Mouse (Mus musculus) heart, embryonic 16.5 days (tissue): ENCODE data around the gene Ttc7. TPM values are rescaled to one million over a fixed set of nuclear protein-coding genes. Genes with fewer than 3 reads are reported as not detected.

Source experiments
- ATAC-seq: fragments of 200-750 bp; cut with Nextera tagmentation; replicated peaks from 2 replicates; pipeline ENCODE4 v1.8.0; 2017; ENCODE audit warnings: moderate number of reproducible peaks; ENCODE audit not compliant: insufficient read depth, low FRiP score; ENCODE audit errors: extremely low read depth
- H3K27ac ChIP-seq: fragments of 300-500 bp; sonication (generic); 2 replicates; pipeline ENCODE4 v1.5.1; 2014; ENCODE audit warnings: mild to moderate bottlenecking, low read length, control low read depth, moderate library complexity
- H3K27me3 ChIP-seq: fragments of 300-500 bp; sonication (generic); 2 replicates; pipeline ENCODE4 v1.6.1; 2014; ENCODE audit warnings: low read length, mixed read lengths; ENCODE audit not compliant: control insufficient read depth, insufficient read depth
- H3K36me3 ChIP-seq: fragments of 300-500 bp; sonication (generic); 2 replicates; pipeline ENCODE4 v1.6.1; 2014; ENCODE audit not compliant: control insufficient read depth, insufficient read depth
- H3K4me1 ChIP-seq: fragments of 300-500 bp; sonication (generic); 2 replicates; pipeline ENCODE4 v1.6.1; 2014; ENCODE audit warnings: low read length, mixed read lengths; ENCODE audit not compliant: control insufficient read depth, insufficient read depth
- H3K4me2 ChIP-seq: fragments of 300-500 bp; sonication (generic); 2 replicates; pipeline ENCODE4 v1.6.1; 2014; ENCODE audit warnings: low read depth, mild to moderate bottlenecking, control low read depth, low read length
- H3K4me3 ChIP-seq: fragments of 300-500 bp; sonication (generic); 2 replicates; pipeline ENCODE4 v1.5.1; 2014; ENCODE audit warnings: mild to moderate bottlenecking, control low read depth, low read length
- H3K9ac ChIP-seq: fragments of 300-500 bp; sonication (generic); 2 replicates; pipeline ENCODE4 v1.6.1; 2014; ENCODE audit warnings: low read length, control low read depth
- H3K9me3 ChIP-seq: fragments of 300-500 bp; sonication (generic); replicated peaks from 2 replicates; pipeline ENCODE4 v1.6.1; 2016; ENCODE audit warnings: low read length; ENCODE audit not compliant: control insufficient read depth
- WGBS: fragments of 180-500 bp; shearing (Covaris S2); extraction: QIAGEN DNeasy Blood & Tissue Kit; methylation state at CpG from one replicate; pipeline ENCODE4 v1.1.7; 2014; 5-methylcytosine and 5-hydroxymethylcytosine counted together
- polyA plus RNA-seq: library from polyadenylated mRNA; unstranded; fragments of >200 nt; fragmentation: Nextera tagmentation; extraction: Ambion mirVana; gene quantifications from 2 replicates; pipeline ENCODE4 v1.2.1, GENCODE M21; 2015

Ttc7 gene
- polyA plus RNA-seq: 3.9 and 6.2 TPM in 2 replicates

DNA sequence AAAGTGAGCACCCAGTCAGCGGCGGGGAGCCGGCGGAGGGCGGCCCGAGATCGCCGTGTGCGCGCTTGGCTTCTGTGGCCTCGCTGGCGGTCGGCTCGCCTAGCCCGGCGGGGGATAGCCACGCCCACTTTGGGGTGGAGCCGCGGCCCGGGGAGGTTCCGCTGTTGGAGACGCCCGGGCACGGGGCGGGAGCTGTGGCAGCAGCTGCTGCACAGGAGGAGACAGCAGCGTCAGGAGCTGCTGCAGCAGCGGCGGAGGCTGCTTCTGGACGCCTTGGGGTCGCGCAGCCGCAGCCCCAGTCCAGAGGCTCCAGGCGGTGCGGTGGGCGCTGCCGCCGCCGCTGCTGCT lies at the start of gene Ttc7:
Gene Ttc7 (plus strand): TSS at position 181 of the 348 bp plus-strand sequence.
- H3K27ac ChIP-seq: peak within 1 kb of the TSS; percentile 79
- H3K4me3 ChIP-seq: peak within 1 kb of the TSS; percentile 64
- peak within 1 kb of the TSS; percentile 100 for H3K4me2 ChIP-seq
- no peaks in the 10 kb centered on the region for H3K36me3 ChIP-seq
- peak within 1 kb of the TSS; percentile 79 for H3K9ac ChIP-seq
- under 1% methylated on average over 34 of the region's 38 CpGs for WGBS
- ATAC-seq: peak; percentile 96
- H3K9me3 ChIP-seq: no peaks in the 10 kb centered on the region
- peaks cover 14% of the 10 kb centered on the region for H3K27me3 ChIP-seq
- peaks cover 9% of the 10 kb centered on the region; the same call in 1 of the 2 replicates for H3K4me1 ChIP-seq

DNA sequence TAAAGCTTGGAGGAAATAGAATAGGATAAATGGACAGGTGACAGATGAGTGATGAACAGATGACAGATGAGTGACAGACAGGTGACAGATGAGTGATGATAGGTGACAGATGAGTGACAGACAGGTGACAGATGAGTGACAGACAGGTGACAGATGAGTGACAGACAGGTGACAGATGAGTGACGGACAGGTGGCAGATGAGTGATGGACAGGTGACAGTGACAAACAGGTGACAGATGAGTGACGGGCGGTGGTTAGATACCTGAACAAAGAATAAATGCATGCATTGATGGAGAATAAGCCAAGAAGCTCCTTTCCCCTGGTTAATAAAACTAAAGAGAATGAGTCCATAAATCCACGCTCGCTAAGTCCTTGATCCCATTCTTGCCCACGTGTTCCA lies 47.7 kb upstream of the Ttc7 start:
- WGBS: 89% methylated on average over 6 of the region's 6 CpGs
- H3K4me3 ChIP-seq: no peak overlapping the region
- peaks cover 7% of the 10 kb centered on the region for H3K4me1 ChIP-seq
- no peak overlapping the region for H3K4me2 ChIP-seq
- no peak overlapping the region for H3K27ac ChIP-seq
- H3K9ac ChIP-seq: no peak overlapping the region
- no peak for ATAC-seq
- H3K36me3 ChIP-seq: no peaks in the 10 kb centered on the region
- peaks cover 5% of the 10 kb centered on the region; the same call in 1 of the 2 replicates for H3K9me3 ChIP-seq
- H3K27me3 ChIP-seq: no peaks in the 10 kb centered on the region

DNA sequence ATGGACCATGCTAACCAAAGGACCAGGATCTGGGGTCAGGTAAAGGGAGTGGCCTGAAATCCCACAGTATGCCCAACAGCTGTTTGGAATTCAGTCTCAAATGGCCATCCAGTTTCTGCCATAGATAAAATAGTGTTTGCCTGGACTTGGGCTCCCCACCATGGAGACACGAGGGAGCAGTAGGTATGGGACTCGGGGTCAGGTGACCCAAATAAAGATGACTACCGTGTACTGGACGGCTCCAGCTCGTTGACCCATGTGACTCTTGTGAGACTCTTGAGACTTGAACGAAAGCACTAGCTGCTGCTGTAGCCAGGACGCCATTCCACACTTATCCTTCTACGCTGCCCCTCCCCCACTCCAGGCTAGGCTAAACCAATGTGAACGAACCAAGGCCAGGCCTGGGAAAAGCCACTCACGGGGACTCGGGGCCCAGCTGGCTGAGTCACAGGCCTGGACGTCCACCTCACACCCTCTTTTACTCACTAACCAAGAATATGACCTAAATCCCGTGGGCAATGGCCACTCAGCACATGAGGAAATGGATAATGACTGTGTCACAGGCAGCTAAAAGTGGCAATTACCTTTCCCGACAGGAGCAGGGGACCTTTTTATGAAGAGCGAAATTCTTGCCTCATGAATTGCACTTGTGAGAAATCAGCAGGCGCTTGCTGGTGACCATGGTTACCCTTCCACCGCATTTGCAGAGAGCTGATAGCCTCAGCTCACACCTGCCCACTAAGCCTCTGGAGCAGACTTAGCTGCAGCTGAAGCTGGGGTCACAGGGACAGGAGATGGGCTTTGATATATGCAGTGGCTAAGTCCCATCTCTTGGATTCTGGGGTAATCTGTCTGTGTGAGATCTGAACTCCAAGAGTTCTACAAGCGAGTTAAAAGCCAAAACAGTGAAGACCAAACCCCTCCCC lies 45.7 kb upstream of the Ttc7 start:
- ATAC-seq: peak; percentile 41; the same call in 1 of the 2 replicates

DNA sequence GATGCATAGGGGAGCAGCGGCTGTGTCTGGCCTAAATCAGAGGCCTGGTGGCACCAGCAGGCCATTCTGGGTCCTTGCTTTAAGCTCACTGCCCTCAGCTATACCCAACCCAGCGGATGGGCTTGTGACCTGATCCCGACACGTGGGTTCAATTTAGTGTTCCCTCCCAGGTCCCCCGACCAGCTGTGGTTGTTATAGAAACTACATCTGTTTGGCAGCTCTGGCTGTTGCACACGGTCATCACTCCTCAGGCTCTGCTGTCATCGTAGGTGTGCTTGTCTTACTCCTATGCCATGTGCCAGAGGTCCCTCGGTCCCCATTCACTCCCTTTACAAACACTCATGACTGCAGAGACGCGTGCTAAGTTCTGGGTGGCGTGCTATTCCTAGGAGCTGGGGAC lies 44.9 kb upstream of the Ttc7 start:
- H3K4me1 ChIP-seq: peaks cover 7% of the 10 kb centered on the region
- H3K9ac ChIP-seq: no peak overlapping the region
- no peak overlapping the region for H3K27ac ChIP-seq
- WGBS: 86% methylated on average over 11 of the region's 11 CpGs
- H3K4me3 ChIP-seq: no peak overlapping the region
- no peaks in the 10 kb centered on the region for H3K36me3 ChIP-seq
- ATAC-seq: no peak
- peaks cover 2% of the 10 kb centered on the region for H3K9me3 ChIP-seq
- no peaks in the 10 kb centered on the region for H3K27me3 ChIP-seq
- no peak overlapping the region for H3K4me2 ChIP-seq

More for the DNA sequence above, 45.7 kb upstream of the Ttc7 start:
- Histone ChIP-seq H3K27me3 (no peaks in the 10 kb centered on the region), H3K4me1 (peaks cover 7% of the 10 kb centered on the region), H3K9ac (peak overlapping the region; percentile 16; the same call in 1 of the 2 replicates), H3K4me3 (no peak overlapping the region), H3K9me3 (peaks cover 5% of the 10 kb centered on the region), H3K4me2 (no peak overlapping the region; the same call in 1 of the 2 replicates), H3K27ac (0 out of 2 replicates have a peak overlapping the region, but pooled peaks have one; percentile 24), H3K36me3 (no peaks in the 10 kb centered on the region)
- 39% methylated on average over 18 of the region's 18 CpGs for WGBS

DNA sequence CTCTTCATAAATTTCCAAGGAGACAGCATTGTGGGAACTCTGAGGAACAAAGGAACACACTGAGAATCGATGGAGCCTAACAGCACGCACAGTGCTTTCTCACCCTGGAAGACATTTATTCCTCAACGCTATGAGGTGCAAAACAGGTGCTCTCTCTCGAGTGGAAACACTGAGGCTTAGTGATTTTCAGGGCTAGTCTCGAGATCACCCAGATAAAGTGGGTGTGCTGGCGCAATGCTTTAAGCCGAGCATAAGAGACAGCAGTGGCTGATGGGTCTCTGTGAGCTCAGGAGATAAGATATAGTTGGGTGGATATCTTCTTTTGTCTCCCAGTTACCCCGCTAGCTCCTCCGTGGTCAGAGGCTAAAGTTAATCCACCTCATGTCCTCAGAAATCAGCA lies 36.6 kb upstream of the Ttc7 start:
- Histone ChIP-seq H3K27me3 (no peaks in the 10 kb centered on the region), H3K4me1 (peaks cover 6% of the 10 kb centered on the region; the same call in 1 of the 2 replicates), H3K36me3 (no peaks in the 10 kb centered on the region), H3K4me3 (no peak overlapping the region), H3K4me2 (no peak overlapping the region), H3K9me3 (no peaks in the 10 kb centered on the region; the same call in 1 of the 2 replicates), H3K27ac (no peak overlapping the region), H3K9ac (no peak overlapping the region)
- 56% methylated on average over 9 of the region's 9 CpGs for WGBS
- ATAC-seq: no peak

DNA sequence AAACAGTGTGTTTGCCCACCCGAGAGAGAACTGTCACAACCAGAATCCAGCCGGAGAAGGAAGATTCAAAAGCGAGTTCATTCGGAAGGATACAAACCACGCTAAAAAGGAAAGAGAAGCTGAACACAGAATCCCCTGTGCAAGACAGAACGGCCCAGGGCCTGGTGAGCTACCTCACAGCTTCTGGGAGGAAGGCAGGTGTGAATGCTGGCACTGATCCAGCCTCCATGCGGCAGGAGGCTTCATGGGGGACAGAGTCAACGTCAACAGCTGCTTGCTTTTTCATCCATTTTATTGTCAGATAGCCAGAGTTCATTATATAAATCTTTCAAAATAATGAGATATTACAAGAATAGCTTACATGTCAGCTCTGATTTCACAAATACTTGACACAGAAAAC lies 28.3 kb upstream of the Ttc7 start:
- H3K4me1 ChIP-seq: no peaks in the 10 kb centered on the region
- H3K27ac ChIP-seq: no peak overlapping the region
- H3K4me3 ChIP-seq: no peak overlapping the region
- no peak overlapping the region for H3K9ac ChIP-seq
- no peaks in the 10 kb centered on the region for H3K9me3 ChIP-seq
- H3K27me3 ChIP-seq: no peaks in the 10 kb centered on the region
- H3K4me2 ChIP-seq: no peak overlapping the region
- H3K36me3 ChIP-seq: peaks cover 43% of the 10 kb centered on the region
- WGBS: 71% methylated on average over 8 of the region's 8 CpGs
- no peak for ATAC-seq

DNA sequence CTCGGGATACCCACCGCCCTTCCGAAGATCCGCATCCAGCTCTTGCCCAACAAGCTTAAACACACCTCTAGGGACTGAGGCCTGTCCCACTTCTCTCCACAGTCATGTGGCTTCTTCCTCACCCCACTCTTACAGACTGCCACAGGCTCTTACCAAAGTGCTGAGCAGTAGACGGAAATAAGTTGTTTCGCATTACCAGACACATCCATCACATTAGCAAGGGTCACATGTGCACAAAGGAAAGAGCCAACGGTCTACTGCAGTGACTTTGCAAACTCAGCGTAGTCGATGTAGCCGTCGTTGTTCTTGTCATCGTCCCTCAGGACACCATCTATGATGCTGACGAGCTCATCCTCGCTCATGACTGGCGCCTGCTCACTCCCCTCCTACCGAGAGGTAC lies 27.0 kb upstream of the Ttc7 start:
- ATAC-seq: no peak
- peaks cover 52% of the 10 kb centered on the region for H3K36me3 ChIP-seq

DNA sequence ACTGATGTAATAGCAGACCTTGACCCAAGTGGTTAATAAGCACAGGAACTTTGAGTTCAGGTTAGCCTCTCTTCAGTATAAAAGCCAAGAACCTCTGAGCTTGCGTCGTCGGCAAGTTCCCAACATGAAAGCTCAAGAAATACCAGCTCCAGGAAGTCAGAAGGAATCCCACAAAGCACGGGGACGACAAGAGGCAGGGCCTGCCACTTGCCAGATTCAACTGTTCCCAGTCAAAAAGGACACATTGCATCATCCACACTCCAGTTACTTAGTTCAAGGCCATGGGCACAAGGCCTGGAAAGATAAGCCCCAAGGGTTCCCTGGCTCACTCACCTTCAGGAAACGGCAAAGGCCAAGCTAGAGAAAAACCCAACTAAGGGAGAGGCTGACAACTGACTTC lies 19.3 kb upstream of the Ttc7 start:
- no peak for ATAC-seq
- Histone ChIP-seq H3K4me1 (peaks cover 13% of the 10 kb centered on the region), H3K4me3 (no peak overlapping the region), H3K27ac (no peak overlapping the region; the same call in 1 of the 2 replicates), H3K36me3 (peaks cover 20% of the 10 kb centered on the region), H3K9ac (no peak overlapping the region), H3K4me2 (no peak overlapping the region), H3K27me3 (no peaks in the 10 kb centered on the region), H3K9me3 (peaks cover 14% of the 10 kb centered on the region)
- WGBS: 70% methylated on average over 6 of the region's 6 CpGs

More for the DNA sequence above, 27.0 kb upstream of the Ttc7 start:
- Histone ChIP-seq H3K9me3 (peaks cover 4% of the 10 kb centered on the region), H3K4me2 (no peak overlapping the region), H3K27ac (no peak overlapping the region), H3K9ac (no peak overlapping the region), H3K4me1 (no peaks in the 10 kb centered on the region), H3K27me3 (no peaks in the 10 kb centered on the region), H3K4me3 (no peak overlapping the region)
- WGBS: 78% methylated on average over 16 of the region's 16 CpGs
